Mouse (Mus musculus) bone marrow macrophage, adult 2 months (primary cell): ENCODE results near the gene Slc48a1.

Experiments
- CTCF ChIP-seq: IDR thresholded peaks from 2 replicates; pipeline ENCODE4 v1.5.1; 2012; ENCODE audit warnings: low read depth, mild to moderate bottlenecking, low read length, moderate library complexity
- POLR2A ChIP-seq: IDR thresholded peaks from 2 replicates; pipeline ENCODE4 v1.6.1; 2012; ENCODE audit warnings: mild to moderate bottlenecking, low read depth, low read length, borderline replicate concordance

DNA sequence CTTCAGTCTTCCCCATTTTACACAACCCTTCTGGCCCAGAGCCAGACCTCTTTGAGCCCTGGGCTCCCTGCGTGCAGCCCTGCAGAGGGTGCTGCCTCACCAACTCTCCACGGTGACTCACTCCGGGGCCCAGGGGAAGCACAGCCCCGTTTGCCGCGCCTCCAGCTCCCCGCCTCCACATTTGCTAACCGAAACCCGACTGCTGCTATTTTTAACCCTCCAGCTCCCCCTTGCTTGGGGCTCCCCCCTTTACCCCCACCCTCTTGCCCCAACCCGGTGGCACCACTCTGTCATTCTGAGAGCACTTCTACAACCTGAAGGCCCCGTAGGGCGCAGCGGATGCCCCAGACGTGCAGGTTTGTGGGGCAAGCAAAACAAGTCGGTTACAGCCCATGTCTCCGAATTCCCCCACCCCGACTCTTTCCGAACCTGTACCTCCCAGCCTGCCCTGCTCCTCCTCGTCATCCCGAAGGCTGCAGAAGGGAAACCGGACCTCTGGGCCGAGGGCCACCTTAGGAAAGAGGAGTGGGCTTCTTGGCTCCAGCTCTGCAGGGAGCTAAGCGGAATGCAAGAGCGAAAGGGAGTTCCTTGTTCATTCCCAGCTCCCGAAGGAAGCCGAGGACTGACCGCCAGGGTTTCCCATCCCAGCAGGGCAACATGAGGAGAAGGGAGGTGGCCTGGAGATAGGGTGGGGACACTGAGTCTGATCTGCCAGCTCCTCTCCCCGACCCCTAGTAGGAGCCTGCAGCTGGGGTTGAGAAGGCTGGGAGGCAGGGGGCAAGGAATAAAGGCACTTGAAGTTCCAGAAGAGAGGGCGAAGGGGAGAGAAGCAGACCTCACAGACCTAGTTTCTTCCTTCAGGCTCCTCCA, 47.0 kb downstream of the Slc48a1 start:
- no peak; the same call in 1 of the 2 replicates for TF ChIP-seq CTCF
- no peak for TF ChIP-seq POLR2A
